Mouse (Mus musculus): ENCODE measurements at regions not wholly inside any gene's neighbourhood (a gene's known extent, or its start where the extent isn't known, plus 50 kb on each side); places are given as distances from the start of the nearest gene placed in this dataset.

GRCm38 (mm10) chr15:10898715-10899486 lies 53.2 kb upstream of the C1qtnf3 start:
- Histone ChIP-seq H3K36me3 (no peaks in the 10 kb centered on the region), H3K4me1 (peaks cover 28% of the 10 kb centered on the region), H3K9me3 (replicated peaks) (no peaks in the 10 kb centered on the region), H3K4me3 (no peak overlapping the region), H3K27me3 (ENCODE audit: low read depth, poor library complexity, severe bottlenecking) (no peaks in the 10 kb centered on the region), H3K27ac (peak overlapping the region; percentile 36; the same call in 1 of the 2 replicates)
- DNase-seq (ENCODE audit: low spot score): no peak
- 62% methylated on average over 4 of the region's 4 CpGs for WGBS

GRCm38 (mm10) chr15:10899904-10900303 lies 52.2 kb upstream of the C1qtnf3 start:
- Histone ChIP-seq H3K36me3 (no peaks in the 10 kb centered on the region), H3K27ac (no peak overlapping the region), H3K4me1 (peaks cover 28% of the 10 kb centered on the region), H3K9me3 (replicated peaks) (no peaks in the 10 kb centered on the region), H3K4me3 (no peak overlapping the region), H3K27me3 (ENCODE audit: low read depth, poor library complexity, severe bottlenecking) (no peaks in the 10 kb centered on the region)
- DNase-seq (ENCODE audit: low spot score): no peak
- 92% methylated on average over 7 of the region's 7 CpGs for WGBS

GRCm38 (mm10) chr15:10901075-10901474 lies 51.1 kb upstream of the C1qtnf3 start:
- no peaks in the 10 kb centered on the region for H3K36me3 ChIP-seq
- H3K4me1 ChIP-seq: peaks cover 28% of the 10 kb centered on the region
- no peak overlapping the region for H3K27ac ChIP-seq
- WGBS: 55% methylated on average over 3 of the region's 3 CpGs
- no peak for DNase-seq (ENCODE audit: low spot score)
- H3K9me3 ChIP-seq (replicated peaks): no peaks in the 10 kb centered on the region
- H3K4me3 ChIP-seq: no peak overlapping the region
- no peaks in the 10 kb centered on the region for H3K27me3 ChIP-seq (ENCODE audit: low read depth, poor library complexity, severe bottlenecking)

DNA sequence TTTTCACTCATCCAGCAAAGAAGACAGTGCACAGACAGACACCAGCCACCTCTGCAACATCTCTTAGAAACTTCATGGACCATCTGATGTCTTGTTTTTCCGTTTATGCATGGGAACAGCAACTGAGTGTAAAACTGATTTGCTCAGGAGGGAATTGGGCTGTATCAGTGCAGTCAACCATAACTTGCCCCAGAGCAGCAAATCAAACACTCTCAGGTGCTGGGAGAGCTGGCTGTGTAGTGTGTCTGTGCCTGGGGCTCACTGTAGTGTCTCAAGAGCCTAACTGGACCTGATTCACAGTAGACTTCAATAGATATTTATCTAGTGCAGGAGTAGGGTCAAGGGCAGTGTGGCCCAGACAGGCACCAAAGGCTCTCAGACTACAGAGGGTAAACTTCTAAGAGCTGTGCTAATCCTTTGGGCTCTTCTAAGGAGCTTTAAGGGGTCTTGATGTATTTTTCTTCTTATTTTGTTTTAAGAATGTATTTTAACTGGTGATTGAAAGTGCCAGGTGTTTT lies 50.3 kb upstream of the C1qtnf3 start:
- H3K9me3 ChIP-seq (replicated peaks): no peaks in the 10 kb centered on the region
- WGBS: 78% methylated on average over 1 of the region's 1 CpGs
- H3K27ac ChIP-seq: no peak overlapping the region
- no peak overlapping the region for H3K4me3 ChIP-seq
- DNase-seq (ENCODE audit: low spot score): no peak
- H3K27me3 ChIP-seq (ENCODE audit: low read depth, poor library complexity, severe bottlenecking): no peaks in the 10 kb centered on the region
- peaks cover 28% of the 10 kb centered on the region for H3K4me1 ChIP-seq
- no peaks in the 10 kb centered on the region for H3K36me3 ChIP-seq

Measured in limb, embryonic 10.5 days (tissue).